8 mouse cellular contexts compared by ENCODE assay signal in genomic region chr9:74862096-74862780, GRCm38 (mm10). TPM values are rescaled to one million over a fixed set of nuclear protein-coding genes. Genes with fewer than 3 reads are reported as not detected.
DNase-seq lines count a peak whose midpoint lies in the region; ATAC-seq and TF ChIP-seq lines count a peak whose summit lies in the region.

No protein-coding gene starts in this region.

- H3K27me3 ChIP-seq in lung, postnatal 0 days (replicated peaks; ENCODE audit: insufficient read depth, low read length): peaks cover 98% of the 10 kb centered on the region
- H3K27me3 ChIP-seq in limb, embryonic 13.5 days: peaks cover 100% of the 10 kb centered on the region
- peaks cover 68% of the 10 kb centered on the region for H3K27me3 ChIP-seq in stomach, embryonic 14.5 days (ENCODE audit: control insufficient read depth, insufficient read depth, low read length)

- peak overlapping the region; percentile 83 for H3K4me2 ChIP-seq in lung, postnatal 0 days (replicated peaks; ENCODE audit: low read depth, low read length)
- H3K4me2 ChIP-seq in limb, embryonic 13.5 days (replicated peaks): peak overlapping the region; percentile 90
- H3K4me2 ChIP-seq in stomach, embryonic 14.5 days (replicated peaks; ENCODE audit: low read depth, low read length): peak overlapping the region; percentile 99

- no peak for TF ChIP-seq EP300 in lung, postnatal 0 days (IDR thresholded peaks at IDR 0.05)

- WGBS in lung, postnatal 0 days: 2% methylated on average over 40 of the region's 48 CpGs
- WGBS in limb, embryonic 13.5 days: under 1% methylated on average over 47 of the region's 48 CpGs
- under 1% methylated on average over 46 of the region's 48 CpGs for whole genome bisulfite sequencing in stomach, embryonic 14.5 days

- H3K9ac ChIP-seq in lung, postnatal 0 days (replicated peaks; ENCODE audit: low read depth): no peak overlapping the region
- peak overlapping the region; percentile 56 for H3K9ac ChIP-seq in limb, embryonic 13.5 days
- H3K9ac ChIP-seq in stomach, embryonic 14.5 days (replicated peaks; ENCODE audit: low read depth, low read length): peak overlapping the region; percentile 36; the same call in 1 of the 2 replicates

- peak overlapping the region; percentile 45 for H3K4me3 ChIP-seq in lung, postnatal 0 days (ENCODE audit: low read depth, low read length)
- H3K4me3 ChIP-seq in limb, embryonic 13.5 days: peak overlapping the region; percentile 51
- H3K4me3 ChIP-seq in stomach, embryonic 14.5 days (ENCODE audit: low read depth, low read length): peak overlapping the region; percentile 49

- ATAC-seq in lung, postnatal 0 days: no peak
- no peak for ATAC-seq in limb, embryonic 13.5 days (ENCODE audit: low FRiP score, low read depth)
- ATAC-seq in stomach, embryonic 14.5 days (ENCODE audit: insufficient number of reproducible peaks, insufficient read depth, low FRiP score, low read depth): no peak

- no peaks in the 10 kb centered on the region for H3K9me3 ChIP-seq in lung, postnatal 0 days (ENCODE audit: low read length)
- H3K9me3 ChIP-seq in limb, embryonic 13.5 days: no peaks in the 10 kb centered on the region
- no peaks in the 10 kb centered on the region; the same call in 1 of the 2 replicates for H3K9me3 ChIP-seq in stomach, embryonic 14.5 days (ENCODE audit: control insufficient read depth, low read depth, low read length)

- H3K36me3 ChIP-seq in lung, postnatal 0 days (ENCODE audit: insufficient read depth, low read length): no peaks in the 10 kb centered on the region
- H3K36me3 ChIP-seq in limb, embryonic 13.5 days: no peaks in the 10 kb centered on the region
- H3K36me3 ChIP-seq in stomach, embryonic 14.5 days (ENCODE audit: control insufficient read depth, insufficient read depth, low read length): no peaks in the 10 kb centered on the region

- no peak overlapping the region for H3K27ac ChIP-seq in lung, postnatal 0 days (ENCODE audit: low read length)
- no peak overlapping the region for H3K27ac ChIP-seq in limb, embryonic 13.5 days
- H3K27ac ChIP-seq in stomach, embryonic 14.5 days (ENCODE audit: low read length): peak overlapping the region; percentile 21; the same call in 1 of the 2 replicates

- TF ChIP-seq CTCF in lung, postnatal 0 days (IDR thresholded peaks at IDR 0.05): no peak

- DNase-seq in adrenal gland, postnatal 25 days: peak; percentile 6
- DNase-seq in adrenal gland, adult 8-10 months: no peak
- DNase-seq in lung, postnatal 0 days (ENCODE audit: low spot score): no peak
- DNase-seq in lung, postnatal 14 days: no peak
- no peak for DNase-seq in MN1 (ENCODE audit: low spot score)
- DNase-seq in B cell, adult 2 months: no peak

- peaks cover 13% of the 10 kb centered on the region; the same call in 1 of the 2 replicates for H3K4me1 ChIP-seq in lung, postnatal 0 days (ENCODE audit: insufficient read depth, low read depth, low read length)
- peaks cover 25% of the 10 kb centered on the region for H3K4me1 ChIP-seq in limb, embryonic 13.5 days
- H3K4me1 ChIP-seq in stomach, embryonic 14.5 days (ENCODE audit: control insufficient read depth, insufficient read depth, low read length): peaks cover 4% of the 10 kb centered on the region; the same call in 1 of the 2 replicates

RNA-seq across cellular contexts. Expression of gene Onecut1, which starts 0.5 kb away (rescaled TPM):
- not detected in 2 replicates for total RNA-seq in adrenal gland, postnatal 25 days (2021)
- total RNA-seq in adrenal gland, adult 8-10 months (2022): under 1 TPM in 1 of 4 experiments, not detected in 3; 0.11 TPM
- not detected in 2 replicates for polyA plus RNA-seq in lung, postnatal 0 days (2015; fragmentation: Nextera tagmentation; extraction: Ambion mirVana)
- polyA plus RNA-seq in limb, embryonic 13.5 days (2015; fragmentation: Nextera tagmentation; extraction: Ambion mirVana): 0.04 TPM in 1 of 2 replicates, not detected in the other
- polyA plus RNA-seq in stomach, embryonic 14.5 days (2014; fragmentation: Nextera tagmentation; extraction: Ambion mirVana): 0.51 and 1.8 TPM in 2 replicates
